Mouse (Mus musculus) neutrophil, adult 65 days (primary cell): ENCODE measurements around the gene Pex6. TPM values are rescaled to one million over a fixed set of nuclear protein-coding genes. Genes with fewer than 3 reads are reported as not detected.

Experiments used
- total RNA-seq: library from RNA; stranded (reverse); gene quantifications from 2 replicates; pipeline ENCODE4 v1.2.4, GENCODE M21; 2023

The Pex6 gene
- total RNA-seq = 18.7 and 24.4 TPM in 2 replicates

GRCm38 (mm10) chr17:46710959-46711597 lies at the start of gene Pex6:
TSS of gene Pex6 (plus strand) at chr17:46711463.

GRCm38 (mm10) chr17:46673850-46674529 lies 37.3 kb upstream of the Pex6 start, which contains the start of gene Rrp36:
TSS of gene Rrp36 (minus strand) at chr17:46674352.

GRCm38 (mm10) chr17:46678416-46678815 lies 32.8 kb upstream of the Pex6 start, which contains the start of gene Mea1:
TSS of gene Mea1 (plus strand) at chr17:46678793.

GRCm38 (mm10) chr17:46680760-46681373 lies 30.4 kb upstream of the Pex6 start, which contains the start of gene Klhdc3:
TSS of gene Klhdc3 (minus strand) at chr17:46680914.

GRCm38 (mm10) chr17:46704887-46705835 lies 6.1 kb upstream of the Pex6 start, which contains the start of gene Ppp2r5d:
TSS of gene Ppp2r5d (minus strand) at chr17:46705111.

GRCm38 (mm10) chr17:46728904-46729318 lies 17.6 kb downstream of the Pex6 start, which contains the start of gene Gnmt:
TSS of gene Gnmt (minus strand) at chr17:46729168.

GRCm38 (mm10) chr17:46751794-46752556 lies 40.7 kb downstream of the Pex6 start, which contains the start of gene Cnpy3:
TSS of gene Cnpy3 (minus strand) at chr17:46752214.

GRCm38 (mm10) chr17:46763544-46763943 lies 52.3 kb downstream of the Pex6 start, which contains the start of gene Ptcra:
TSS of gene Ptcra (minus strand) at chr17:46763712.

GRCm38 (mm10) chr17:46772404-46773277 lies 61.4 kb downstream of the Pex6 start, which contains the start of gene 2310039H08Rik:
TSS of gene 2310039H08Rik (plus strand) at chr17:46772635.

Other genes starting within 250 kb of the Pex6 start
- gene Ttbk1, start 223.8 kb upstream of the Pex6 start, total RNA-seq = not detected in 2 replicates
- 2.2 and 2.4 TPM in 2 replicates for gene Dnph1, start 214.8 kb upstream of the Pex6 start, total RNA-seq
- 3.0 and 4.5 TPM in 2 replicates for gene Cul9, start 165.1 kb upstream of the Pex6 start, total RNA-seq
- 41.9 and 58.0 TPM in 2 replicates for gene Srf, start 155.3 kb upstream of the Pex6 start, total RNA-seq
- 0.11 and 0.38 TPM in 2 replicates for gene Ptk7, start 82.0 kb upstream of the Pex6 start, total RNA-seq
- 28.2 and 32.4 TPM in 2 replicates for gene Klc4, start 65.4 kb upstream of the Pex6 start, total RNA-seq
- gene Mrpl2, start 65.2 kb upstream of the Pex6 start, total RNA-seq = 15.6 and 21.9 TPM in 2 replicates
- gene Cul7, start 61.1 kb upstream of the Pex6 start, total RNA-seq = 1.2 and 3.0 TPM in 2 replicates
- 8.5 and 14.2 TPM in 2 replicates for gene Rrp36, start 37.1 kb upstream of the Pex6 start, total RNA-seq
- gene Mea1, start 32.7 kb upstream of the Pex6 start, total RNA-seq = 34.1 and 39.8 TPM in 2 replicates
- gene Klhdc3, start 30.5 kb upstream of the Pex6 start, total RNA-seq = 37.8 and 49.3 TPM in 2 replicates
- gene Ppp2r5d, start 6.4 kb upstream of the Pex6 start, total RNA-seq = 26.0 and 27.5 TPM in 2 replicates
- 3.2 and 3.7 TPM in 2 replicates for gene Gnmt, start 17.7 kb downstream of the Pex6 start, total RNA-seq
- 77.2 and 118 TPM in 2 replicates for gene Cnpy3, start 40.8 kb downstream of the Pex6 start, total RNA-seq
- not detected in 2 replicates for gene Ptcra, start 52.2 kb downstream of the Pex6 start, total RNA-seq
- 8.1 and 10.7 TPM in 2 replicates for gene 2310039H08Rik, start 61.2 kb downstream of the Pex6 start, total RNA-seq
- gene Rpl7l1, start 71.2 kb downstream of the Pex6 start, total RNA-seq = 36.0 and 45.6 TPM in 2 replicates
- 26.0 and 32.4 TPM in 2 replicates for gene Bicral, start 147.0 kb downstream of the Pex6 start, total RNA-seq
- 13.0 and 20.4 TPM in 2 replicates for gene Tbcc, start 179.2 kb downstream of the Pex6 start, total RNA-seq
- not detected in 2 replicates for gene Prph2, start 199.0 kb downstream of the Pex6 start, total RNA-seq